Mouse (Mus musculus): ENCODE data around the gene Psme3.

Gene Psme3

DNA sequence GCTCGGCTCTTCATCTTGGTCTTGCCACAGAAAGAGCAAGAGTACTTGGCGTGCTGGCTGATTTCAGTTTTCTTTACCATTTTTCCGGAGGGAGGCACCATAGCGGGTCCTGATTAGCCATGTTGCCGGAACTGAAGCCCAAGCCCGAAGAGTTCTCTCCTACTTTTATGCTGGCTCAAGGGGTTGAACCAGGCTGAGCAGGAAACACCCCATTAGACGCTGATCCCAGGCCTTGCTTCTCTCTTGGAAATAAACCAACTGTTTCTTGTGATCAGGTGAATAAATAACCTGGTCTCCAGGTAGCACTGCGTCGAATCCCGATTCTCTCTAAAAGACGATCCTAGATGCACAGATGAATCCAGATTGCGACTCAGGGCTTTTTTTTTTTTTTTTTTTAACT is 37.4 kb downstream of the Psme3 start:
- DNase-seq (ENCODE audit: low spot score), result no peak

DNA sequence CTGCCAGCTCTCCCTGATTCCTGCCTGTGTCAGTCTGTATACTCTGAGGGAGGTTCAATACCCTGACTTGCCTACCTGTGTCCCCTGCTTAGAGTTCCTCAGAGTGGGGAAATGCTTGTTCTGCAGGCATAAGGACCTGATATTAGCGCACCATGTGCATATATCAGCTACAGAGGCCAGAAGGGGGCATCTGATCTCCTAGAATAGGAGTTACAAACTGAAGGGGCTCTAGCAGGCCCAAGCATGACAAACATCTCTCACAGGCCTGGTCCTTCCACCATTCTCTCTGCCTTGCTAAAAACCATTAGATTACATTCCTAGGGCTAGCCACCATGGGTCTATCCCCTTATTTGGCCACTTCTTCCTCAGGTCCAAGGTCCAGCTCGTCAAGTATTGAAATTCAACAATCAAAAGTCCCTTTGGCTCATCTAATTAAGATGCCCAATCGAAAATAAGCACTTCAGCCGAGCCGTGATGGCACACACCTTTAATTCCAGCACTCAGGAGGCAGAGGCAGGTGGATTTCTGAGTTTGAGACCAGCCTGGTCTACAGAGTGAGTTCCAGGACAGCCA is 38.5 kb downstream of the Psme3 start:
- DNase-seq (ENCODE audit: low spot score), result no peak

DNA sequence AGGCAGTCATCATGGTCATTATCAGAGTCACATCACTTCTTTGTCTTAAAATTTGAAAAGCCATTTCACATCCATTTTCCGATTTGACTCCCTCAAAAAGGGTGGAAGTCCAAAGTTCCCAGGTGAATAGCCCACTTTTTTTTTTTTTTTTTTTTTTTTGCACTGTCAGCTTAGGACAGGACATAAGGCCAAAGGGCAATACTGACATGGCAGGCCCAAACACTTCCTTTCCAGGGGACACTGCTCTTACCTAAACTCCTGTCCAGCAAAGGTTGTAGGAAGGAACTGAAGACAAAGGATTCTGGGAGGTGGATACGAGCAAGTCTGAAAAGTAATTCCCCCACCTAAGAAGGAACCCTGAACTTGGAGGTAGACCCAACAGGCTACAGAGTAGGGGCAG is 39.9 kb downstream of the Psme3 start:
- DNase-seq (ENCODE audit: low spot score), result no peak

DNA sequence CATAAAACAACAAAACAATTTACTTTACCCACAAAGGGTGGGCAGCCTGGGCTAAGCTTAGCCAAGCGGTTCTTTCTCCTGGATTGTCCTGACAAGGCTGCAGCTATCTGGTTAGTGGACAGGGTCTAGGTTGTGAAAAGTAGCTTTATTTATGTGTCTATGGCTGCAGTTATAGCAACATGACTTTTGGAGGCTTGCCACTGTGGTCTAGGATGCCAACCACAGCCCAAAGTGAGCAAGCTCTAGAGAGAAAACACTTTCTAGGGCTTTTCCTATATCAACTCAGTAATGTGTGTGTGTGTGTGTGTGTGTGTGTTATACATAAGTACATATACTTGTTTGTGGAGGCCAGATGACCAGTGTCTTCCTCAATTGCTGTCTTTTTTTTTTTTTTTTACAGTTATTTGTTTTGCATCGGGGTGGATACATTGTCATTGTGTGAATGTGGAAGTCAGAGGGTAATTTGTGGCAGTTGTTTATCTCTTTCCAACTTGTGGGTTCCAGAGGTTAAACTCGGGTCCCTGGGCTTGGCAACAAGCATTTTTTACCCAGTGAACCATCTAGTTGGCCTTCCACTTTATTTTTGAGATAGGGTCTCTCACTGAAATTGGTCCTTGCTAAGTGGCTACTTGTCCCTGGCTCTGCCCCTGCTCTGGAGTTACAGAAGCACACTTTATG is 41.6 kb downstream of the Psme3 start:
- no peak for DNase-seq (ENCODE audit: low spot score)

DNA sequence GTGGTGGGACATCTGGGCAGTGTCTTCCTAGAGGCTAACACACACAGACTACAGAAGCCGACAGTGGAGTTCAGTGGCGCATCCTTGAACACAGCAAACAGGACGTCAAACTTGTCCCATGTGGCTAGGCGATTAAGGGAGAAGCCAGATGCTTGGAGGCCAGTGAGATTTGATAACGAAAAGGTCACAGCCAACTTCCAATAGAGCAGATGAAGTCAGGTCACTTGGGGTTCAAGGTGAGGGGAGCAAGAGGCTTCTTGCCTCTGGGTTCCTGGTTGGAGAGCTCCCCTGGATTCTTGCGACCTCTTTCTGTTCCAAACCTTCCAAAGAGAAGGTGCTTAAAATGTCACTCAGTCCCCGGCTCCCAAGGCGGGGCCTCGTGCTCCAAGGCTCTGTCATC is 43.8 kb downstream of the Psme3 start:
- DNase-seq (ENCODE audit: low spot score), result no peak

DNA sequence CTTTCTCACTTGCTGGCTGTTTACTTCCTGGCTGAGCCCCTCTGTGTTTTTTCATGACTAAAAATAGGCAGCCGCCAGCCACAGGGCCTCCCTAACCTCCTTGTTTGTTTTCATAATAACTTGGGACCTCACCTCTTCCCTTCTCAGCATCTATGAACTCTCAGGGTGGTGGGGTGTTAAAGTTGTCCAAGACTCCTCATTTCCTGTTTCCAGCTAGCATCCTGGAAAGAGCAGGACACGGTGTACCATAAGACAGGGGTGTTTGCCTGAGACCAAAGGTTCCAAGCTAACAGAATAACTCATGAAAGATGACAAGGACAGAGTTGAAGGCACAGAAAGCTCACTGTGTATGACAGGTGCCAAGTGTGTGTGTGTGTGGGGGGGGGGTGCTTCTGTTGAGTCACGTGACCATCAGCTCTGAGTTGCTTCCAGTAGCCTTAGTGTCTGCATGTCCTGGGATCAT is 44.7 kb downstream of the Psme3 start:
- no peak for DNase-seq (ENCODE audit: low spot score)

DNA sequence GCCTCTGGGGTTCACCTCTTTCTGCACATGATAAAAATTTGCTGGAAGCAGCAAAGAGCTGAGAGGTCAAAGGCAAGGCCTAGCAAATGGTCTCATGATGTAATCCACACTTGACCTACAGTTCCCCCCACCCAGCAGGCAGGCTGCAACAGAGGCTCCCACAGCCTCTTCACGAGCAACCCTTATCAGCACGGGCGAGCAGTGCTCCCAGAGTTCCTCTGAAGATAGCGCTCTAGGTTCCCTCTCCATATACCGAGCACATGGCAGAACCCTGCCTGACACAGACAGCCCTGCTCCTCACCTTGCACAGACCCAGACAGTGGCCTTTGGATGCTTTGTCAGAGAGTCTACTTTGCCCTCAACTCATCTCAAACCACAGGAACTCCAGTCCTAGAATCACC is 48.5 kb downstream of the Psme3 start:
- DNase-seq (ENCODE audit: low spot score), result no peak

DNA sequence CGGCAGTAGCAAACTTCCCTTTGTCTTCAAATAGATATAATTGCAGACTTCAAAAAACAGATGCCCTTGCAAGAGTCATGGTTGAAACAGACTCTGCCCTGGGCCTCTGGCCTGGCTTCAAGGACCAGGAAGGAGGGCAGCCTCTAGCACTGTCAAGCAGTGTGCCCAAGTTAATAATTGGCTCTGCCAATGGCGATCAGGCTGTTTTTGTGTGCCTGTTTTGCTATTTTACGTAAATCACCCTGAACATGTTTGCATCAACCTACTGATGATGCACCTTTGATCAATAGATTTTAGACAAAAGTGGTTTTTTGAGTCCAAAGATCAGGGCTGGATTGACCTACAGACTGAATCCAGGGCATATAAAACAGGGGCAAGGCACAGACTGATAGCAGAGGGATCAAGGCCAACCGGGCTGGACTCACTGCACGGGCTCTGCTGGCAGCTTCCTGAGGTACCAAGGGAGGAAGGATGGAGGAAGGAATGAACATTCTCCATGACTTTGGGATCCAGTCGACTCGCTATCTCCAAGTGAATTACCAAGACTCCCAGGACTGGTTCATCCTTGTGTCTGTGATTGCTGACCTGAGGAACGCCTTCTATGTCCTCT is 51.4 kb downstream of the Psme3 start, which contains the start of gene G6pc:
TSS of gene G6pc (plus strand) at position 236 of the 610 bp plus-strand sequence.
- DNase-seq (ENCODE audit: low spot score), result no peak

DNA sequence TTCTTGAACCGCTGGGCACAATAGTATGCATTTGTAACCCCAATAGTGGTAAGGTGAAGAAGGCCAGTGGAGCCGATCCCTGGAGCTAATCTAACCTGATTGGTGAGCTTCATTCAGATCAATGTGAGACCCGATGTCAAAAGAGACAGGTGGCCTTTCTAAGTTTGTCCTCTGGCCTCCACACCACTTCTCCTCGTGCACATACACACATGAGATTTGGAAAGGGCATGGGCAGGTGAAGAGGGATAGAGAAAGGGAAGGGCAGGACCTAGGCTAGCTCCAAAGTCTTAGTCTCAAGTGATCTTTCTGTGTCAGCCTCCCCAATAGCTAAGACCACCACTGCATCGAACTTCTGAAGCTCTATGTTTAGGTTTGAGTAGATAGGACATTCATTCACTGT is 54.1 kb downstream of the Psme3 start:
- no peak for DNase-seq (ENCODE audit: low spot score)
